Mouse (Mus musculus) E14TG2a.4 (cell line): ENCODE results near the gene Nudt16l1.

Experiments used
- H3K27me3 ChIP-seq: 2 replicates; pipeline ENCODE4 v1.6.1; 2014; ENCODE audit warnings: low read length, control low read depth; ENCODE audit not compliant: insufficient read depth
- H3K36me3 ChIP-seq: 2 replicates; pipeline ENCODE4 v1.6.1; 2014; ENCODE audit warnings: low read length, control low read depth; ENCODE audit not compliant: insufficient read depth
- H3K4me1 ChIP-seq: replicated peaks from 2 replicates; pipeline ENCODE4 v1.6.1; 2014; ENCODE audit warnings: low read depth, low read length, control low read depth
- H3K4me3 ChIP-seq: replicated peaks from 2 replicates; pipeline ENCODE4 v1.5.1; 2014; ENCODE audit warnings: mild to moderate bottlenecking, low read length
- H3K9me3 ChIP-seq: 2 replicates; pipeline ENCODE4 v1.6.1; 2014; ENCODE audit warnings: low read length, control low read depth
- CTCF ChIP-seq: conservative IDR thresholded peaks from 2 replicates; pipeline ENCODE4 v1.5.1; 2014; ENCODE audit warnings: low read length
- NANOG ChIP-seq: IDR thresholded peaks from 2 replicates; pipeline ENCODE4 v1.6.1; 2014; ENCODE audit warnings: borderline replicate concordance, low read length, mixed read lengths
- POU5F1 ChIP-seq: IDR thresholded peaks from 2 replicates; pipeline ENCODE4 v1.6.1; 2014; ENCODE audit warnings: low read length, borderline replicate concordance

The Nudt16l1 gene

GRCm38 (mm10) chr16:4960260-4960659, 21.7 kb downstream of the Nudt16l1 start:
- Histone ChIP-seq H3K4me3 (no peak overlapping the region), H3K27me3 (no peaks in the 10 kb centered on the region), H3K9me3 (no peaks in the 10 kb centered on the region), H3K4me1 (peaks cover 25% of the 10 kb centered on the region), H3K36me3 (peaks cover 46% of the 10 kb centered on the region)
- no peak for TF ChIP-seq NANOG
- no peak for TF ChIP-seq POU5F1
- no peak for TF ChIP-seq CTCF

DNA sequence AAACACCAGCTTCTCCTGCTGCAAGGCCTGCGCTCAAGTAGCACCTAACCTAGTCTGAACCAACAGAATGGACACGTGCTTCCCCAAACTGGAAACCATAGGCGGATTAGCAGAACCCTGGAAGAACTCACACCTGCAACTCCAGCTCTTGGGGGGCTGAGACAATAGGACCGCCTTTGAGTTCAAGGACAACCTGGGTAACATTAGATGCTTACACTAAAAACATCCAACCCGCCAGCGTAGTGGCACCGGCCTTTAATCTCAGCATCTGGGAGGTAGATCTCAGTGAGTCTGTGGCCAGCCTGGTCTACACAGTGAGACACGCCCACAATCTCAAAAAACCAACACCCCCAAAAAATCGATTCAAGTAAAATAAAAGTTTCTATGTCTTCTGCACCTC, 24.8 kb downstream of the Nudt16l1 start:
- peaks cover 29% of the 10 kb centered on the region for H3K4me1 ChIP-seq
- H3K4me3 ChIP-seq = peak overlapping the region; percentile 94
- H3K36me3 ChIP-seq = peaks cover 29% of the 10 kb centered on the region
- TF ChIP-seq POU5F1 = no peak
- no peak for TF ChIP-seq CTCF
- no peak for TF ChIP-seq NANOG
- no peaks in the 10 kb centered on the region for H3K27me3 ChIP-seq
- no peaks in the 10 kb centered on the region for H3K9me3 ChIP-seq

GRCm38 (mm10) chr16:4963797-4964709, 25.5 kb downstream of the Nudt16l1 start, which contains the start of gene Anks3:
Anks3 (minus strand) TSS chr16:4964205.
- TF ChIP-seq POU5F1 = no peak
- no peak for TF ChIP-seq CTCF
- TF ChIP-seq NANOG = no peak
- no peaks in the 10 kb centered on the region for H3K27me3 ChIP-seq
- H3K36me3 ChIP-seq = peaks cover 32% of the 10 kb centered on the region
- no peaks in the 10 kb centered on the region for H3K9me3 ChIP-seq
- peak within 1 kb of the TSS; percentile 94 for H3K4me3 ChIP-seq
- H3K4me1 ChIP-seq = peaks cover 29% of the 10 kb centered on the region

GRCm38 (mm10) chr16:4964731-4965391, 26.3 kb downstream of the Nudt16l1 start:
- peaks cover 29% of the 10 kb centered on the region for H3K4me1 ChIP-seq
- H3K36me3 ChIP-seq = peaks cover 29% of the 10 kb centered on the region
- H3K4me3 ChIP-seq = peak overlapping the region; percentile 94
- H3K9me3 ChIP-seq = no peaks in the 10 kb centered on the region
- H3K27me3 ChIP-seq = no peaks in the 10 kb centered on the region
- no peak for TF ChIP-seq NANOG
- TF ChIP-seq POU5F1 = no peak
- TF ChIP-seq CTCF = no peak

DNA sequence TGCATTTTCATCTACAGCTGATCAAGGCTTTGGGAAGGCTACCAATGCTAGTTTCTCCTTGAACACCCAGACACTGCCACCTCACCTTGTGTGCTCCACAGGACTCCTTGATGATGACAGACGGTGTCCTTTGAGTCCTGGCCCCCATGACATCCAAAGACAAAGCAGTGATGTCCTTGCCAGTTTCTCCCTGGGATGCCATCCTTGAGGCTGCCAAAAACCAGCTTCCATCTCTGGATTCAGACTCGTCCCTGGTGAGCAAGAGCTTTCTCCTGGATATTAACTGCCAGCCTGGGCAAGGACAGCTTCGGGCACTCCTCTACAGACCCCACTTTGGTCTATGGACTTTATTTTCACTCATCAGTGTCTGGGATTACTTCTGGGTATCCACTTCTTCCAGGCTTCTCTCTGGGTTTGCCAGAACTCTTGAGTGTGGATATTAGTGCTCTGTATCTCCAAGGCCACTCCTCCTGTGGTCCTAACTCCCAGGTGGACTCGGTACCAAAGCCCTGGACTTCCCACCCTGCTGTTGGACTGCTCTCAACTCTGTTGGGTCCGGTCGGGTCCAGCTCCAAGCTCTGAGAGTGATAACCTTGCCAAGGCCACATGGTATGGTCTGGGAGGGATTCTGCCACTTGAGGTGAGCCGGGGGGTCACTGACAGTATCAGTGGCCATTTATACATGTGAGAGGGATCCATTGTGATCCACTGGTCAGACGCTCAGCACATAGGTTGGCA, 27.0 kb downstream of the Nudt16l1 start:
- Histone ChIP-seq H3K4me3 (peak overlapping the region; percentile 94; the same call in 1 of the 2 replicates), H3K27me3 (no peaks in the 10 kb centered on the region), H3K4me1 (peaks cover 32% of the 10 kb centered on the region), H3K9me3 (no peaks in the 10 kb centered on the region), H3K36me3 (peaks cover 22% of the 10 kb centered on the region)
- TF ChIP-seq NANOG = no peak
- TF ChIP-seq CTCF = no peak
- no peak for TF ChIP-seq POU5F1

DNA sequence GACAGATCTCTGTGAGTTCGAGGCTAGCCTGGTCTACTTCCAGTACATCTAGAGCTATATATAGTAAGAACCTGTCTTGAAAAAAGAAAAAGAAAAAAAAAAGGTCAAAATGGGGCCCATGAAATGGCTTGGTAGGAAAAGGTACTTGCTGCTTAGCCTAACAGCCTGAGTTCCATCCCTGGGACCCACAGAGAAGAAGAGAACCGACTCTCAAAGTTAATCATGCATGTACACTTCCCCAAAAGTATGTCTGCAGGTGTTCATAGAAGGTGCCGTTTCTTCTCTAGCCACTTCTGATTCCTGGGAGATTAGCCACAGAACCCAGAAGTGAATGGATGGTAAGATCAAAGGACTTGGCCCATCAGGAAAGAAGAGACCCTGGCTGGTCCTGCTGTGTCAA, 29.9 kb downstream of the Nudt16l1 start:
- no peak for TF ChIP-seq NANOG
- TF ChIP-seq CTCF = no peak
- TF ChIP-seq POU5F1 = no peak

DNA sequence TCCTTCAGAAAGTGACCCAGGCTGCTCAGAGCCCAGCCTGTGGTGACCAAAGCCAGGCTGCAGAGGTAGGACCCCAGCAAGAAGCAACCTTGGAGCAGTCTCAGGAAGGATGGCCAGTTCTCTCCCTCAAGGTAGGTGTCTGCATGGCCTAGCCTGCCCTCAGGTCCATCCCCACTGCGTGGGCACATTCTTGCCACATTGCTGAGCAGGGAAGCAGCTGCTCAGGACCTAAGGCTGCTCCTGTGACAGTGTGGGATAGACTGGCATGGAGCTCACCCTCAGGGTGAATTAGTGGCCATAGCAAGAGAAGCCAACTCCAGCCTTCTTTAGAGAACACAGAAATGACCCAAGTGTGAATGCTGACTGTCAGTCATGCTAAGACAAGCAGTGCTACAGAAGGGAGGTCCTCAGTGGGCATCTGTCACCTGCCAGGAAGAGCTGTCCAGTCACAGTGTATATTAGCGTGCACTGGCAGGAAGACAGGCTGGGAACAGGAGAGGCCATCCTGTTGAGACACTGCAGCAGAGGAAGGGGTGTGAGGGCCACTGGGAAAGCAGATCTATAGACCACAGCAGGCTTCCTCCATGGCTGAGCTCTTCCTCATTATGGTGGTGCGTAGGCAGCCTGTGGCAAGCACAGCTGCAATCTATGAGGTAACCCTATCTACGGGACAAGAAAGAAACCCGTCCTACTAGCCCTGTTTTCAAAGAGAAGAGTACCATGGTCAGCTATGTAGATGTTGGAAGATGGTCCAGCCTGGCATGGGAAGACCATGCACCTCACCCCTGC, 30.7 kb downstream of the Nudt16l1 start:
- Histone ChIP-seq H3K4me1 (peaks cover 29% of the 10 kb centered on the region), H3K27me3 (no peaks in the 10 kb centered on the region), H3K4me3 (no peak overlapping the region), H3K9me3 (no peaks in the 10 kb centered on the region), H3K36me3 (peaks cover 18% of the 10 kb centered on the region)
- no peak for TF ChIP-seq NANOG
- TF ChIP-seq POU5F1 = no peak
- no peak for TF ChIP-seq CTCF

More for the DNA sequence above, 29.9 kb downstream of the Nudt16l1 start:
- H3K36me3 ChIP-seq = peaks cover 18% of the 10 kb centered on the region
- no peak overlapping the region for H3K4me3 ChIP-seq
- H3K4me1 ChIP-seq = peaks cover 30% of the 10 kb centered on the region
- H3K27me3 ChIP-seq = no peaks in the 10 kb centered on the region
- H3K9me3 ChIP-seq = no peaks in the 10 kb centered on the region
